Mouse (Mus musculus) intestine, postnatal 0 days (tissue): ENCODE data around the gene Atp8a2. TPM values are rescaled to one million over a fixed set of nuclear protein-coding genes. Genes with fewer than 3 reads are reported as not detected.
A peak's percentile ranks its signal among the peaks of the same experiment; 100 is the strongest.

Experiments used
- ATAC-seq: fragments of 200-750 bp; cut with Nextera tagmentation; 2 replicates; pipeline ENCODE4 v1.8.0; 2017; ENCODE audit warnings: mild to moderate bottlenecking, moderate TSS enrichment, moderate library complexity
- H3K27ac ChIP-seq: fragments of 300-500 bp; sonication (generic); 2 replicates; pipeline ENCODE4 v1.5.1; 2014; ENCODE audit warnings: mild to moderate bottlenecking, low read depth, low read length, moderate library complexity
- H3K27me3 ChIP-seq: fragments of 300-500 bp; sonication (generic); replicated peaks from 2 replicates; pipeline ENCODE4 v1.6.1; 2014; ENCODE audit warnings: low read length, mixed read lengths; ENCODE audit not compliant: control insufficient read depth, insufficient read depth
- H3K36me3 ChIP-seq: fragments of 300-500 bp; sonication (generic); 2 replicates; pipeline ENCODE4 v1.6.1; 2014; ENCODE audit warnings: mild to moderate bottlenecking, moderate library complexity; ENCODE audit not compliant: control insufficient read depth, insufficient read depth
- H3K4me1 ChIP-seq: fragments of 300-500 bp; sonication (generic); replicated peaks from 2 replicates; pipeline ENCODE4 v1.6.1; 2014; ENCODE audit warnings: antibody characterized with exemption, low read length, mixed read lengths; ENCODE audit not compliant: control insufficient read depth, insufficient read depth
- H3K4me2 ChIP-seq: fragments of 300-500 bp; sonication (generic); replicated peaks from 2 replicates; pipeline ENCODE4 v1.6.1; 2014; ENCODE audit warnings: low read depth, mild to moderate bottlenecking, moderate library complexity
- H3K4me3 ChIP-seq: fragments of 300-500 bp; sonication (generic); 2 replicates; pipeline ENCODE4 v1.5.1; 2014; ENCODE audit warnings: low read depth, low read length
- H3K9ac ChIP-seq: fragments of 300-500 bp; sonication (generic); 2 replicates; pipeline ENCODE4 v1.6.1; 2014; ENCODE audit warnings: mild to moderate bottlenecking, low read depth, low read length
- H3K9me3 ChIP-seq: fragments of 300-500 bp; sonication (generic); 2 replicates; pipeline ENCODE4 v1.6.1; 2016; ENCODE audit warnings: mixed run types; ENCODE audit not compliant: control insufficient read depth
- CTCF ChIP-seq: sonication (generic); IDR thresholded peaks from 2 replicates; pipeline ENCODE4 v1.5.1; 2016; ENCODE audit warnings: low read depth, mild to moderate bottlenecking, control low read depth, antibody characterized with exemption, moderate library complexity
- WGBS: fragments of 180-500 bp; shearing (Covaris S2); extraction: QIAGEN DNeasy Blood & Tissue Kit; methylation state at CpG from one replicate; pipeline ENCODE4 v1.1.7; 2014; 5-methylcytosine and 5-hydroxymethylcytosine counted together
- polyA plus RNA-seq: library from polyadenylated mRNA; unstranded; fragments of >200 nt; fragmentation: Nextera tagmentation; extraction: Ambion mirVana; gene quantifications from 2 replicates; pipeline ENCODE4 v1.2.1, GENCODE M21; 2015

Gene Atp8a2
- polyA plus RNA-seq, 1 experiment from 2014 or later = 5.1 TPM

DNA sequence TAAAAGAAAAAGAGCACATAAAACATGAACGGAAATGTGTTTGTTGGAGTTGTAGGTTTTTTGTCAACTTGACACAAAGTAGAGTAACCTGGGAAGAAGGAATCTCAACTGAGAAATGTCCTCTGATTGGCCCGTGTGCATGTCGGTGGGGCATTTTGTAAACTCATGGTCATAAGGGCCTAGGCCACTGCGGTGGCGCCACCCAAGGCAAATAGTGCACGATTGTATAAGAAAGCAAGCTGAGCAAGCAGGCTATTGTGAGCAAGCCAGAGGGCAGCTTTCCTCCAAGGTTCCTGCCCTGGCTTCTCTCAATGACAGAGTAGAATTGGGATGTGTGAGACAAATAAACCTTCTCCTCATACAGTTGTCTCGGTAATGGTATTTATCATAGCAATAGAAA lies 12.2 kb upstream of the Atp8a2 start:
- 66% methylated on average over 7 of the region's 7 CpGs for WGBS
- H3K27ac ChIP-seq = no peak overlapping the region
- H3K4me3 ChIP-seq = no peak overlapping the region
- H3K27me3 ChIP-seq = no peaks in the 10 kb centered on the region
- no peaks in the 10 kb centered on the region for H3K9me3 ChIP-seq
- no peaks in the 10 kb centered on the region for H3K36me3 ChIP-seq
- H3K4me2 ChIP-seq = no peak overlapping the region
- H3K4me1 ChIP-seq = no peaks in the 10 kb centered on the region
- no peak overlapping the region for H3K9ac ChIP-seq
- no peak for ATAC-seq
- TF ChIP-seq CTCF = 0 out of 2 replicates have a peak, but pooled peaks have one; percentile 8

DNA sequence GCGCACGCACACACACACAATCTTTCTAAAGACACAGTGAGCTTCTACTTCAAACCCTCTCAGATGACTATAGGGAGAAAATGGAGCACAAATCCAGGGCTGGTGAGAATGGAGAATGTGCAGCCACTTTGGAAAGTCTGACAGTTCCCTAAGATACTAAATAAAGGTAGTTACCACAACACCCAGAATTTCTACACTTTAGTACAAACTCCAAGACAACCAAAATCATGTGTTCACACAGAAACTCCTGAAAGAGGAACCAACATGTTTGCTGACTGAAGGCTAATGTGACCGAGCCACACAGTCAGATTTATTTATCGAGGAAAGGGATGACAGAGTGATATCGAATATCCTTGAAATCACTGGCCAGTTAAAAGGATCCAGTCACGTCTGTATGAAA lies 8.0 kb upstream of the Atp8a2 start:
- 90% methylated on average over 6 of the region's 6 CpGs for WGBS
- no peaks in the 10 kb centered on the region for H3K36me3 ChIP-seq
- H3K9me3 ChIP-seq = no peaks in the 10 kb centered on the region
- no peak for TF ChIP-seq CTCF
- H3K4me2 ChIP-seq = no peak overlapping the region
- H3K27ac ChIP-seq = no peak overlapping the region
- H3K4me1 ChIP-seq = no peaks in the 10 kb centered on the region
- no peak overlapping the region for H3K9ac ChIP-seq
- no peaks in the 10 kb centered on the region for H3K27me3 ChIP-seq
- no peak overlapping the region for H3K4me3 ChIP-seq
- ATAC-seq = no peak

DNA sequence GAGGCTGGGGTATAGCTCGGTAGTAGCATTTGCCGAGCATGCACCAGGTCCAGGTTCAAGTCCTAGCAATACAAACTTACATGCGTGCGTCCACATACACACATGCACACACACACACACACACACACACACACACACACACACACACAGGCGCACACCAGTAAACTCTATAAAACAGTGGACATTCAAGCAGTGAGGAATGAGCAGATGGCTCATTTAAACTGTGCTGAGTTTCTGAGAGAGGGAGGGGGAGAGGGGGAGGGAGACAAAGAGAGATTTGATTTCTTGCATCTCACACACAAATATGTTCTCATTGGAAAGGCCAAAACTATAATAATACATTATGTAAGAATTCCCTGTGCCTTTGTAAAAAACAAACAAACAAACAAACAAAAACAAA lies 980 bp downstream of the Atp8a2 start:
- H3K36me3 ChIP-seq = no peaks in the 10 kb centered on the region
- no peak overlapping the region for H3K4me2 ChIP-seq
- no peaks in the 10 kb centered on the region for H3K27me3 ChIP-seq
- H3K4me3 ChIP-seq = no peak overlapping the region
- H3K27ac ChIP-seq = no peak overlapping the region
- WGBS = 83% methylated on average over 5 of the region's 5 CpGs
- H3K9me3 ChIP-seq = no peaks in the 10 kb centered on the region
- no peak for ATAC-seq
- no peaks in the 10 kb centered on the region for H3K4me1 ChIP-seq
- no peak overlapping the region for H3K9ac ChIP-seq
- TF ChIP-seq CTCF = no peak

DNA sequence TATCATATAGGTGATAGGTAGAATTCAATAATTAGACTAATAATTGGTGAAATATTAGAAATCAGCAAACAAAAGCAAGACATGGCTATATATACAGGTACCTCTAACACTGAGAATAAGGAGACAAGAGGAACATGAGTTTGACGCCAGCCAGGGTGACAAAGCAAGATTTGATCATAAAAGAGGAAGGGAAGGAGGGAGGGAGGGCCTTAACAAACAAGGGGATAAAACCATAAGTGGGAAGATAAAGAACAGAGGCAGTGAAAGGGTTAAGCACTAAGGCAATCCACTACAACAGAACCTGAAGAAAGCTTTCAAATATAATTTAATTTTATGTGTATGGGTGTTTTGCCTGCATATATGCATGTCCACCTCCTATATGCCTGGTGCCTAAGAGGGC lies 2.4 kb downstream of the Atp8a2 start:
- whole genome bisulfite sequencing = 86% methylated on average over 1 of the region's 1 CpGs
- Histone ChIP-seq H3K9ac (no peak overlapping the region), H3K9me3 (no peaks in the 10 kb centered on the region), H3K4me1 (no peaks in the 10 kb centered on the region), H3K36me3 (no peaks in the 10 kb centered on the region), H3K4me2 (no peak overlapping the region), H3K27ac (no peak overlapping the region), H3K27me3 (no peaks in the 10 kb centered on the region), H3K4me3 (no peak overlapping the region)
- no peak for TF ChIP-seq CTCF
- ATAC-seq = no peak

DNA sequence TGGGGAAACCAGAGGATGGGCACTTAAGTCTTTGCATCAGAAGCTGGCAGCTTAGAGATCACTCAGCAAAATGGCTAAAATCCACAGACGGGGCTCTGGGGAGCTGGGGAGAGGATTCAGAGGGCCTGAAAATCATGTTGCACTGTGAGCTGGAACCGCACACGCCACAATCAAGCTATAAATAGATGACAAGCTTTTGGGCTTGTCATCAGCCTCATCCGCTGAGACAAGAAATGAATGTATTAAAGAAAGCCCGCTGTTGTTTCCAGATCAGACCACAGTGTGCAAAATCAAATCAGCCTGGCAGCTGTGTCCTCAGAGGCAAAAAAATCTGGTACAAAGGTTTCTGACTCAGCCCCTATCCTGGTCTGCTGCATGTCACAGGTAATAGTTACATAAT lies 7.2 kb downstream of the Atp8a2 start:
- ATAC-seq = no peak
- no peak overlapping the region for H3K4me2 ChIP-seq
- H3K4me3 ChIP-seq = no peak overlapping the region
- TF ChIP-seq CTCF = no peak
- H3K27me3 ChIP-seq = no peaks in the 10 kb centered on the region
- no peaks in the 10 kb centered on the region for H3K9me3 ChIP-seq
- no peak overlapping the region for H3K9ac ChIP-seq
- 89% methylated on average over 5 of the region's 5 CpGs for WGBS
- no peaks in the 10 kb centered on the region for H3K36me3 ChIP-seq
- H3K4me1 ChIP-seq = no peaks in the 10 kb centered on the region
- H3K27ac ChIP-seq = no peak overlapping the region

DNA sequence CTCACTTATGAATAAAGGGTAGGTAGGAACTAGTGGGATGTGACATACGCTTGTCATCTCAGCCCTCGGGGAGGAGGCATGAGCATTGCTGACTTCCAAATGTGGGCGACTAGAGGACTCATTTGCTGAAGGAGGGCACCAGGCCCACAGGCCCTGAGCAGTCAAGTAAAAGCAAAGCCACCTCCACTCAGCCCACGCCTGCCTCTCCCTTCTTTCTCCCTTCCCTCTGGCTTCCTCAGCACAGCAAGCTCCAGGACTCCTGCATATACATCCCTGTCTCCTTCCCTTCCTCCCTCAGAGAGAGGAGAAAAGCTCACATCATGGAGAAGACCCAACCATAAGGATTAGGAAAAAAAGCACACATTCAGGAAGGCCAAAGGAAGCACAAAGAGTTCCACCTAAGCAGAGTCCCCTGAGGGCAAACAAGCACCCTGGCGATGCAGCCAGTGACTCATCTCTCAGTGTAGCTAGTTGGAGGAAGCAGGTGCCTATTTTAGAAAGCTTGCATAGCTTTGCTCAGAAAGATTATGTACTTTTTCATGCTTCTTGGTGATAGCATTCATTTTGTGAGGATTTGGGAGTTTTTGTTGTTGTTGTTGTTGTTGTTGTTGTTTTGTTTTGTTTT lies 8.7 kb downstream of the Atp8a2 start:
- 84% methylated on average over 5 of the region's 5 CpGs for WGBS
- Histone ChIP-seq H3K27me3 (no peaks in the 10 kb centered on the region), H3K4me2 (no peak overlapping the region), H3K4me1 (no peaks in the 10 kb centered on the region), H3K4me3 (no peak overlapping the region), H3K27ac (no peak overlapping the region), H3K36me3 (no peaks in the 10 kb centered on the region), H3K9ac (no peak overlapping the region), H3K9me3 (no peaks in the 10 kb centered on the region)
- no peak for ATAC-seq
- TF ChIP-seq CTCF = no peak

DNA sequence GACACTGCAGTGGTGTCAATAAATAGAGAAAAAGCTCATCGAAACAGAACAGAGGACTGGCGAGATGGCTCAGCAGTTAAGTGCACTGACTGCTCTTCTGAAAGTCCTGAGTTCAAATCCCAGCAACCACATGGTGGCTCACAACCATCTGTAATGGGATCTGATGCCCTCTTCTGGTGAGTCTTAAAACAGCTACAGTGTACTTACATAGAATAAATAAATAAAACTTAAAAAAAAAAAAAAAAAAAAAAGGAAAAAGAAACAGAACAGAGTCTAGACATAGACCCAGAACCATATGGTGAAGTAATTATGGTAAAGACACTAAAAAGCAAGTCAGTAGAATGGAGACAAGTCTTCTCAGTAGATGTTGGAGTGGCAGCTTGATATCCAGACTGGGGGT lies 15.7 kb downstream of the Atp8a2 start:
- no peaks in the 10 kb centered on the region for H3K27me3 ChIP-seq
- peak; percentile 34 for TF ChIP-seq CTCF
- H3K4me1 ChIP-seq = peaks cover 6% of the 10 kb centered on the region; the same call in 1 of the 2 replicates
- H3K4me2 ChIP-seq = no peak overlapping the region
- no peak overlapping the region for H3K4me3 ChIP-seq
- no peaks in the 10 kb centered on the region for H3K9me3 ChIP-seq
- no peak overlapping the region for H3K9ac ChIP-seq
- ATAC-seq = no peak
- H3K36me3 ChIP-seq = 0 out of 2 replicates have a peak, but pooled peaks cover 5% of the 10 kb centered on the region
- H3K27ac ChIP-seq = no peak overlapping the region
- 92% methylated on average over 2 of the region's 2 CpGs for WGBS
